Mouse (Mus musculus) heart, embryonic 11.5 days (tissue): ENCODE measurements around the gene Megf8. TPM values are rescaled to one million over a fixed set of nuclear protein-coding genes. Genes with fewer than 3 reads are reported as not detected.
A peak's percentile ranks its signal among the peaks of the same experiment; 100 is the strongest.

Experiments
- ATAC-seq: fragments of 200-750 bp; cut with Nextera tagmentation; replicated peaks from 2 replicates; pipeline ENCODE4 v1.8.0; 2017; ENCODE audit warnings: moderate library complexity; ENCODE audit not compliant: insufficient number of reproducible peaks, low FRiP score, low TSS enrichment
- H3K27ac ChIP-seq: fragments of 300-500 bp; sonication (generic); 2 replicates; pipeline ENCODE4 v1.5.1; 2014; ENCODE audit warnings: mild to moderate bottlenecking, low read depth, low read length
- H3K27me3 ChIP-seq: fragments of 300-500 bp; sonication (generic); 2 replicates; pipeline ENCODE4 v1.6.1; 2014; ENCODE audit warnings: mild to moderate bottlenecking, low read length, mixed read lengths; ENCODE audit not compliant: control insufficient read depth, insufficient read depth
- H3K36me3 ChIP-seq: fragments of 300-500 bp; sonication (generic); 2 replicates; pipeline ENCODE4 v1.6.1; 2014; ENCODE audit warnings: mild to moderate bottlenecking, low read length, moderate library complexity, mixed read lengths; ENCODE audit not compliant: control insufficient read depth, insufficient read depth
- H3K4me1 ChIP-seq: fragments of 300-500 bp; sonication (generic); 2 replicates; pipeline ENCODE4 v1.6.1; 2014; ENCODE audit warnings: low read length; ENCODE audit not compliant: control insufficient read depth, insufficient read depth
- H3K4me2 ChIP-seq: fragments of 300-500 bp; sonication (generic); 2 replicates; pipeline ENCODE4 v1.6.1; 2014; ENCODE audit warnings: mild to moderate bottlenecking, moderate library complexity
- H3K4me3 ChIP-seq: fragments of 300-500 bp; sonication (generic); 2 replicates; pipeline ENCODE4 v1.5.1; 2014; ENCODE audit warnings: low read depth, low read length
- H3K9ac ChIP-seq: fragments of 300-500 bp; sonication (generic); 2 replicates; pipeline ENCODE4 v1.6.1; 2014; ENCODE audit warnings: mild to moderate bottlenecking, low read depth, low read length, moderate library complexity
- H3K9me3 ChIP-seq: fragments of 300-500 bp; sonication (generic); replicated peaks from 2 replicates; pipeline ENCODE4 v1.6.1; 2016; ENCODE audit warnings: low read length; ENCODE audit not compliant: control insufficient read depth
- WGBS: fragments of 180-500 bp; shearing (Covaris S2); extraction: QIAGEN DNeasy Blood & Tissue Kit; methylation state at CpG from one replicate; pipeline ENCODE4 v1.1.7; 2014; ENCODE audit not compliant: insufficient replicate concordance; 5-methylcytosine and 5-hydroxymethylcytosine counted together
- polyA plus RNA-seq: library from polyadenylated mRNA; unstranded; fragments of >200 nt; fragmentation: Nextera tagmentation; extraction: Ambion mirVana; gene quantifications from 2 replicates; pipeline ENCODE4 v1.2.1, GENCODE M21; 2014

The Megf8 gene
- polyA plus RNA-seq, 1 experiment from 2014 or later: 6.2 TPM

- no peaks in the 10 kb centered on the region for H3K9me3 ChIP-seq
- H3K4me2 ChIP-seq: no peak overlapping the region
- no peak overlapping the region for H3K4me3 ChIP-seq
- 89% methylated on average over 17 of the region's 17 CpGs for WGBS
- H3K27ac ChIP-seq: no peak overlapping the region
- no peak for ATAC-seq
- H3K36me3 ChIP-seq: peaks cover 15% of the 10 kb centered on the region
- no peak overlapping the region for H3K9ac ChIP-seq
- peaks cover 9% of the 10 kb centered on the region; the same call in 1 of the 2 replicates for H3K4me1 ChIP-seq
- peaks cover 37% of the 10 kb centered on the region for H3K27me3 ChIP-seq
These were observed 46.7 kb downstream of the Megf8 start for GRCm38 (mm10) chr7:25363632-25364031.

DNA sequence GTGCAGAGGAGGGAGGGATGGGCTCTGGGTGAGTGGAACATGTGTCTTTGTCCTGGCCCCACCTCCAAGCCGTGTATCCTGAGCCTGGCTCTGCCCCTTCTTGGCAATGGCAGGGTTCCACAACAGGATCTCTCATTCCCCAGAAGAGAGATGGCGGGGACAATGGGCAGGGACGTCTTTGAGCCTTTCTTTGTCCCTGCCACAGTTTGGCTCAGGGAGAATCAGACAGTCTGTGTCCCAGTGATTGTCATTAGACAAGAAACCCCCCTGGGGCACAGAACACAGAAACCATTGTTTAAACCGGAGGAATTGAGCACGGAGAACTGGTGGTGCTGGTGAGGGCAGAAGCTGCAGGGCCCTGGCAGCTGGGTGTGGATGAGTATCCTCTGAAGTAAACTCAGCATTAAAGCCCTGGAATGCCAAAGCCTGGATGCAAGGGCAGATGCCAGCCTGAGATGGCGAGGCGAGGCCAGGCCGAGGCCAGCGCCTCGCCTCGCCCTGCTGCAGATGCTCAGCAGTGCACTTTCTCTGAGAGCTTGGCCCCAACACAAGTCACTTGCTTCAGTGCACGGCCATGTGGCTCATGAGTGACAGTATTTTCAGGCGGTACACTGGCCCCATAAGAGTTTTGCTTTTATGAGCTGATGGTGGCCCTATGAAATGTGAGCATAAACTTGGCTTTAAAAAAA lies 49.1 kb downstream of the Megf8 start:
- H3K9ac ChIP-seq: no peak overlapping the region
- H3K4me1 ChIP-seq: 0 out of 2 replicates have a peak, but pooled peaks cover 3% of the 10 kb centered on the region
- no peaks in the 10 kb centered on the region for H3K9me3 ChIP-seq
- H3K27me3 ChIP-seq: peaks cover 57% of the 10 kb centered on the region
- ATAC-seq: no peak
- WGBS: 50% methylated on average over 13 of the region's 13 CpGs
- no peak overlapping the region for H3K4me2 ChIP-seq
- H3K4me3 ChIP-seq: no peak overlapping the region
- no peak overlapping the region for H3K27ac ChIP-seq
- H3K36me3 ChIP-seq: peaks cover 14% of the 10 kb centered on the region

DNA sequence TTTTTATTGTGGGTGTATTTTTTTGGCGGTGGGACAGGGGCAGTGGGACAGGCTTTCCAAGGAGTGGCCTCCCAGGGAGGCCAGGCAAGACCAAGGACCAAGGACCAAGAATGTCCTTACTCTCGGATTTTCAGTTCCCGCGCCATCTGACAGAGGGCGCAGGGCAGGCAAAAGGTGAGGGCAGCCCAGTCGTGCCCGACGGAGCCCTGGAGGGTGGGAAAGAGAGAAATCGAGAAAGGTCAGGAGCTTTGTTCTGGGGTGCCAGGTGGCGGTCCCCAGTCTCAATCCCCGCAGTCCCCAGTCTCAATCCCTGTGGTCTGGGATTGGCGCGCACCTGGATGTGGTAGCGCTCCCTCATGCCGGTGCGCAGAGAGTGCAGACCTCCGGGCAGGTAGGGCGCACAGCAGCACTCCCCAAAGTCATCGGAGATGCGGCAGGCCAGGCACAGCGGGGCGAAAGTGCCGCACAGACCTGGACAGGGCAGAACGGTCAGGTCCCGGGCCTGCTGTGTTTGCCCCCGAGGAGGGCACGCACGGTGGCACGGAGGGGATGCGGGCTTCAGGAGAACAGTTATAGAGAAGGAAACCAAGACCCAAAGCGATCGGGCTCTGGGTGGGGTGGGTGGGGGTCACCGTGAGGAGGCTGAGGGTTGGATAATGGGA lies 50.8 kb downstream of the Megf8 start:
- no peak overlapping the region for H3K9ac ChIP-seq
- no peaks in the 10 kb centered on the region for H3K9me3 ChIP-seq
- peaks cover 57% of the 10 kb centered on the region for H3K27me3 ChIP-seq
- H3K36me3 ChIP-seq: peaks cover 7% of the 10 kb centered on the region
- ATAC-seq: no peak
- no peak overlapping the region; the same call in 1 of the 2 replicates for H3K4me2 ChIP-seq
- H3K27ac ChIP-seq: no peak overlapping the region
- 0 out of 2 replicates have a peak, but pooled peaks cover 3% of the 10 kb centered on the region for H3K4me1 ChIP-seq
- WGBS: 1% methylated on average over 33 of the region's 33 CpGs
- peak overlapping the region; percentile 18; the same call in 1 of the 2 replicates for H3K4me3 ChIP-seq

- Histone ChIP-seq H3K9ac (no peak overlapping the region), H3K27me3 (peaks cover 57% of the 10 kb centered on the region), H3K27ac (no peak overlapping the region), H3K4me1 (0 out of 2 replicates have a peak, but pooled peaks cover 3% of the 10 kb centered on the region), H3K4me2 (no peak overlapping the region), H3K4me3 (no peak overlapping the region), H3K9me3 (no peaks in the 10 kb centered on the region), H3K36me3 (peaks cover 7% of the 10 kb centered on the region)
- WGBS: 20% methylated on average over 12 of the region's 12 CpGs
- no peak for ATAC-seq
These were observed 51.4 kb downstream of the Megf8 start for GRCm38 (mm10) chr7:25368333-25368732.

DNA sequence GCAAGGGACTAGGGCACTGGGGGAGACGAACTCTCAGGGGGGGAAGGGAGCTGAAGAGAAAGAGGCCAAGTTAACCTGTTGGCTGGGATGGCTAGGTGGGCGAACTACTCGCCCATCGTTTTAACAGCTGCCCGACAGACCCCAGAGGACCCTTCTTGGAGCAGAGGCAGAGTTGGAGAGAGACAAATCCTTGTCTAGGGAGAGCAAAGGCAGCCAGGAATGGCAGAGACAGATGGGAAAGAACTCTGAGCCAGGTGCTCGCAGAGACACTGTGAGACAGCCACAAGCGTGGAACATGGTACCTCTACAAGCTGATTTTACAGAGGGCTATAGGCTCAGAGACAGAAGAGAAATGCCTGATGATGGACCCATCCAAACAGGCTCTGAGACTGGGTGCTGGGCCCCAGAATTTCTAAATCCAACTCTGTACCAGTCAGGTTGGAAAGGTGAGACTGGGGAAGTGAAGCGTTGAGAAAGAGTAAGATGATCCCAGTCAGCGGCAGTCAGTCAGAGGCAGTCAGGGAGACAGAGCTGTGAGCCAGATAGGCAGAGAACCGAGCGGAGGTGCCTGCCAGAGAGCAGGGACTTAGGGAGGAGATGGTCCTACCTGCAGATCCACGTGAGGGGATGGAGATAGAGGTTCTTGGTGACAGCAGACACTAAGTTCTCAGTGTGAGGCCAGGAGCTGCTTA lies 52.2 kb downstream of the Megf8 start, which contains the start of gene Cnfn:
TSS of gene Cnfn (minus strand) at position 667 of the 692 bp plus-strand sequence.
- 44% methylated on average over 12 of the region's 12 CpGs for WGBS
- Histone ChIP-seq H3K36me3 (no peaks in the 10 kb centered on the region; the same call in 1 of the 2 replicates), H3K9ac (no peak within 1 kb of the TSS), H3K9me3 (no peaks in the 10 kb centered on the region), H3K4me2 (no peak within 1 kb of the TSS), H3K4me3 (no peak within 1 kb of the TSS), H3K27ac (no peak within 1 kb of the TSS), H3K27me3 (peaks cover 54% of the 10 kb centered on the region), H3K4me1 (0 out of 2 replicates have a peak, but pooled peaks cover 3% of the 10 kb centered on the region)
- ATAC-seq: no peak

- Histone ChIP-seq H3K27me3 (peaks cover 32% of the 10 kb centered on the region), H3K9me3 (no peaks in the 10 kb centered on the region), H3K36me3 (no peaks in the 10 kb centered on the region), H3K27ac (no peak overlapping the region), H3K9ac (no peak overlapping the region), H3K4me2 (no peak overlapping the region), H3K4me1 (0 out of 2 replicates have a peak, but pooled peaks cover 3% of the 10 kb centered on the region), H3K4me3 (no peak overlapping the region)
- ATAC-seq: no peak
- WGBS: 80% methylated on average over 5 of the region's 5 CpGs
These were observed 55.5 kb downstream of the Megf8 start for GRCm38 (mm10) chr7:25372441-25372840.

DNA sequence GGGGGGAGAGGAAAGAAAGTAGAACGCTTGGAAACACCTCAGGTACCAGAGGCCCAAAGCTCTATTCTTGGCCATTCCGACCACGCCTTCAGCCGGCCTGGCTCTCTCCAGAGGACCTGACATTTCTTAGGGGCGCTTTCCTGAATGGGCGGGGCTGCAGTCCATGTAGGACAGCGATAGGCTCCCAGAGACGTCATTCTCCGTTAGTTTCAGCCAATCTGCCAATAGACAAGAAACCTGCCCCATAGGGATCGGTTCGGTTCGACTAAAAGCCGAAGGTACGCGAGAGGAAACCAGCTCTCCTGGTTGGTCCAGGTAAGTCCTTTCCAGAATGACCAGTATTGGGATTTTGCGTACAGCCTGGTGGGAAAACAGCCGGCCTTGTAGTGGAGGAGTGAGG lies 59.6 kb downstream of the Megf8 start:
- peaks cover 3% of the 10 kb centered on the region; the same call in 1 of the 2 replicates for H3K27me3 ChIP-seq
- H3K9ac ChIP-seq: peak overlapping the region; percentile 2; the same call in 1 of the 2 replicates
- H3K4me3 ChIP-seq: peak overlapping the region; percentile 35
- peak overlapping the region; percentile 57 for H3K4me2 ChIP-seq
- 0 out of 2 replicates have a peak, but pooled peaks have one; percentile 23 for ATAC-seq
- peaks cover 12% of the 10 kb centered on the region for H3K4me1 ChIP-seq
- no peak overlapping the region for H3K27ac ChIP-seq
- H3K36me3 ChIP-seq: no peaks in the 10 kb centered on the region
- H3K9me3 ChIP-seq: no peaks in the 10 kb centered on the region
- 4% methylated on average over 17 of the region's 17 CpGs for WGBS

DNA sequence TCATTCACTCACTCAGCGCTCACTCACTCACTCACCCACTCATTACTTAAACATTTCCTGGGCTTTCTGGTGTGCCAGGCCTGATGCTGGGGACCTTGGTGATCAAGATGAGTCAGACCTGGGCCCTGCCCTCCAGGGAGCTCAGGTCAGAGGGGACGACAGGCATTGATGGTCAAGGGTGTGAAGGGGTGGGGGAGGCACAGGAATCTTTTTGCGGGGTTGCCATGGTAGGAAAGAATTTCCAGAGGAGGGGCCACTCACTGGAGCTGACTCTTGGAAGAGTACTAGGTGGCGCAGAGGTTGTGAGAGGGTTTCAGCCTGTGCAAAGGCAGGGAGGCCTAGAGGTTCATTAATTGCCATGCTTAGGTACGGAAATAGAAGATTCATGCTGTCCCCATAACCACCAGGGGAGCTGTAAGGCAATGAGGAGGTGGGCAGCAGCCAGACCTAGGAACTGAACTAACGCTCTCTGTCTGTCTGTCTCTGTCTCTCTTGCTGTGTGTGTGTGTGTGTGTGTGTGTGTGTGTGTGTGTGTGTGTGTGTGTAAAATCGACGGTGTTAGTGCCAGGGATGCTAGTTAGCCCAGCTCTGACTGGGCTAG lies 60.2 kb downstream of the Megf8 start:
- peak overlapping the region; percentile 57 for H3K4me2 ChIP-seq
- no peaks in the 10 kb centered on the region for H3K9me3 ChIP-seq
- H3K27ac ChIP-seq: no peak overlapping the region
- 29% methylated on average over 8 of the region's 8 CpGs for WGBS
- peaks cover 12% of the 10 kb centered on the region for H3K4me1 ChIP-seq
- H3K4me3 ChIP-seq: peak overlapping the region; percentile 35
- no peaks in the 10 kb centered on the region for H3K36me3 ChIP-seq
- H3K9ac ChIP-seq: peak overlapping the region; percentile 2; the same call in 1 of the 2 replicates
- peaks cover 3% of the 10 kb centered on the region; the same call in 1 of the 2 replicates for H3K27me3 ChIP-seq
- no peak for ATAC-seq
